Mouse (Mus musculus): Measurements from ENCODE around the gene Rhoc.

DNA sequence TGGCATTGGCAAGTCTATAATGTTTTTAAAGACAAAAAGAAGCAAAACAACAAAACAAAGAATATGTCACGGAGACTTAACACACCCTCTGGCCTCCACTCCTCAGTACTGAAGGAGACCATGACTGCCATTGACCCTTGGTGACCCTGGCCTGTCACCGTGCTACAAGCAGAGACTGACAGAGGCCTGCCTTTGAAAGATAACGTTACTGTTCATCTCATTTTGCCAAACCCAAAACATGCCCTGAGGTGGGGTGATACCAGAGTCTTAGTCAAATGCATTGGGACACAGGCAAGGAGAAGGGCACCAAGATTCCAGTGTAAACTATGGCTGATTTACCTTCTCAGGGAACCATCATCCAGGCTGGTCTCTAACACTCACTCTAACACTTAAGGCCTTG is 19.0 kb upstream of the Rhoc start:
- TF ChIP-seq TAL1 (IDR thresholded peaks at IDR 0.05; ENCODE audit: low read length): peak; percentile 32; the same call in 1 of the 2 replicates
- TF ChIP-seq TCF12 (IDR thresholded peaks at IDR 0.05; ENCODE audit: low read depth, low read length): 0 out of 2 replicates have a peak, but pooled peaks have one; percentile 24
- TF ChIP-seq NRF1 (IDR thresholded peaks at IDR 0.05; ENCODE audit: insufficient read depth, low read depth, low read length, poor library complexity, severe bottlenecking): no peak
- TF ChIP-seq MYB (IDR thresholded peaks at IDR 0.05; ENCODE audit: low read depth, low read length): no peak
- TF ChIP-seq CTCF (IDR thresholded peaks at IDR 0.05 in 2 of 3, conservative IDR thresholded peaks at IDR 0.05 in 1 of 3; ENCODE audit: control insufficient read depth in 1 of 3, insufficient read depth in 1 of 3, low read depth in 2 of 3, low read length in 3 of 3, poor library complexity in 1 of 3, severe bottlenecking in 1 of 3): no peak
- TF ChIP-seq POLR2AphosphoS2 (IDR thresholded peaks at IDR 0.05; ENCODE audit: low read length): no peak
- TF ChIP-seq ZC3H11A (IDR thresholded peaks at IDR 0.05; ENCODE audit: low read depth, low read length): no peak
- TF ChIP-seq CHD2 (IDR thresholded peaks at IDR 0.05; ENCODE audit: low read length): no peak
- no peak for TF ChIP-seq ZKSCAN1 (IDR thresholded peaks at IDR 0.05; ENCODE audit: low read depth, low read length)
- no peak for TF ChIP-seq ZNF384 (IDR thresholded peaks at IDR 0.05; ENCODE audit: low read depth, low read length)
- no peak for TF ChIP-seq BHLHE40 (IDR thresholded peaks at IDR 0.05; ENCODE audit: borderline replicate concordance, low read depth, low read length)
- no peak for TF ChIP-seq GATA1 (IDR thresholded peaks at IDR 0.05; ENCODE audit: low read depth, low read length)
- TF ChIP-seq POLR2A (IDR thresholded peaks at IDR 0.05; ENCODE audit: control insufficient read depth in 1 of 2, insufficient read depth in 1 of 2, low read depth in 1 of 2, low read length in 2 of 2, poor library complexity in 1 of 2): no peak

Data from MEL (cell line).